27 mouse cellular contexts compared by ENCODE assay signal in the genomic region with DNA sequence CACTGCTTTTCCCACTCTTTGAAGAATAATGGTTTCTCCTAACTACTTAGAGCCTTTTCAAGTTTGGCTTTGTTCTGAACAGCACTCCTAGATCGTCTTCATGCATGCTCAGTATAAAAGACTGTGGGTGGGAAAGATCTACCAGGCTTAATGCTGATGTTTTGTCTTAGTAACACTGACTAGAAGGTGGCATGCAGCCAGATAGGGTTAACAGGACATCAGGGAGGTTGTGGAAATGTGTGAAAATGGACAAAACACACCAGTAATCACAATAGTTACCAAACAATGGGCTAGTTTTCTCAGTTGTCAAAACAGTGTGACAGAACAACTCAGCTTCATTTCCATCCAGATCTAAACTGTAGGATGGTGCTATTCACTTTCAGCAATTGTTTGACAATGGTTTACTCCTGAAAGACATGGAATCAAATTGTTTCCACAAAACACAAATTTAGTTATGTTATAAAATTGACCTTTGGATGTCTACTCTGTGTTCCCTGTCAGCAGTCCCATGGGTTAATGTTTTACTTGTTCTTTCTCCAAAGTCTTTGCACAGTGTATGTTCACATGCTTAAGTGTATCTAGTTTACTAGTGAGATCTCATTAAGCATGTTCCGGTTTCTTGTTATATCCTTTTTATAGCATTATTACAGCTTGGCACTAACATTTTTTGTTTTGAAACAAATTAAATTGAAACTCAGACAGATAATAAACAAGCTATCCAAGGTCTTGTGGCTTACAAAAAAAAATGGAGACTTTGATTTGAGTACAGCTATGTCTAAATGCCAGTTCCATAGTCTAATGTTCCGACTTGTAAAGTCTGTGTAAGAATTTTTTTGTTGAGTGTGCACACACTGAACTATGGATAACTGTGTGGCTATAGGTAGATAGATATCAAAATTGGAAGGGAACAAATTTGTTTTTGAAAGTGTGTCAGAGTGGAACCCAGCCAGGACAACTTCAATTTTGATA.
A peak's percentile ranks its signal among the peaks of the same experiment; 100 is the strongest.
DNase-seq lines count a peak whose midpoint lies in the region; ATAC-seq and TF ChIP-seq lines count a peak whose summit lies in the region.
"Had no signal": no experiment of that assay in that cellular context is flagged by ENCODE, and none has a peak within 500 bp of the region (broad histone marks: within the 10 kb centered on the region; RNA-seq: fewer than 3 reads in every experiment).

No protein-coding gene starts in this region.

- TF ChIP-seq POLR2A in kidney, adult 2 months (IDR thresholded peaks at IDR 0.05; ENCODE audit: low read depth, low read length) = no peak
- no peak for TF ChIP-seq POLR2A in spleen, adult 2 months (IDR thresholded peaks at IDR 0.05; ENCODE audit: low read depth, low read length)
- TF ChIP-seq POLR2A in small intestine, adult 2 months (IDR thresholded peaks at IDR 0.05; ENCODE audit: low read depth, low read length) = no peak

- no peak overlapping the region for H3K4me2 ChIP-seq in kidney, embryonic 16.5 days (replicated peaks; ENCODE audit: low read depth, low read length)
- H3K4me2 ChIP-seq: embryonic facial prominence, embryonic 12.5 days; forebrain, embryonic 15.5 days; heart, embryonic 12.5 days; hindbrain, embryonic 13.5 days; limb, embryonic 12.5 days; lung, embryonic 15.5 days; neural tube, embryonic 12.5 days had no signal

- no peaks in the 10 kb centered on the region; the same call in 1 of the 2 replicates for H3K36me3 ChIP-seq in kidney, adult 2 months (ENCODE audit: control insufficient read depth, insufficient read depth, low read length)
- no peaks in the 10 kb centered on the region; the same call in 1 of the 2 replicates for H3K36me3 ChIP-seq in kidney, embryonic 16.5 days (ENCODE audit: insufficient read depth, low read length)
- no peaks in the 10 kb centered on the region for H3K36me3 ChIP-seq in spleen, adult 2 months (ENCODE audit: control insufficient read depth, insufficient read depth, low read length)
- no peaks in the 10 kb centered on the region for H3K36me3 ChIP-seq in small intestine, adult 2 months (ENCODE audit: control insufficient read depth, insufficient read depth, low read length)
- H3K36me3 ChIP-seq: embryonic facial prominence, embryonic 12.5 days; forebrain, embryonic 15.5 days; G1E; heart, embryonic 12.5 days; hindbrain, embryonic 13.5 days; limb, embryonic 12.5 days; lung, embryonic 15.5 days; midbrain, embryonic 10.5 days; neural tube, embryonic 12.5 days had no signal

- 40% methylated on average over 3 of the region's 3 CpGs for WGBS in kidney, adult 2 months
- WGBS in kidney, embryonic 16.5 days = 72% methylated on average over 3 of the region's 3 CpGs
- WGBS in spleen, adult 2 months = 84% methylated on average over 3 of the region's 3 CpGs
- 33% methylated on average over 3 of the region's 3 CpGs for WGBS in small intestine, adult 2 months

- peak overlapping the region; percentile 91 for H3K27ac ChIP-seq in kidney, adult 2 months (ENCODE audit: insufficient read depth, low read depth, low read length)
- H3K27ac ChIP-seq in kidney, embryonic 16.5 days (ENCODE audit: low read length) = no peak overlapping the region
- H3K27ac ChIP-seq in spleen, adult 2 months (ENCODE audit: insufficient read depth, low read length) = peak overlapping the region; percentile 14; the same call in 1 of the 2 replicates
- peak overlapping the region; percentile 9; the same call in 1 of the 2 replicates for H3K27ac ChIP-seq in small intestine, adult 2 months (ENCODE audit: insufficient read depth, low read depth, low read length)
- H3K27ac ChIP-seq: embryonic facial prominence, embryonic 12.5 days; forebrain, embryonic 15.5 days; heart, adult 2 months; hindbrain, embryonic 13.5 days; limb, embryonic 12.5 days; liver, embryonic 14.5 days; lung, embryonic 15.5 days; midbrain, embryonic 10.5 days; neural tube, embryonic 12.5 days had no signal

- peaks cover 8% of the 10 kb centered on the region for H3K4me1 ChIP-seq in kidney, adult 2 months (ENCODE audit: control insufficient read depth, insufficient read depth, low read length)
- peaks cover 5% of the 10 kb centered on the region; the same call in 1 of the 2 replicates for H3K4me1 ChIP-seq in kidney, embryonic 16.5 days (ENCODE audit: insufficient read depth, low read length)
- peaks cover 36% of the 10 kb centered on the region for H3K4me1 ChIP-seq in spleen, adult 2 months (ENCODE audit: control insufficient read depth, insufficient read depth, insufficient read length)
- H3K4me1 ChIP-seq in small intestine, adult 2 months (ENCODE audit: control insufficient read depth, insufficient read depth, insufficient read length, low read length) = peaks cover 14% of the 10 kb centered on the region; the same call in 1 of the 2 replicates

- H3K9ac ChIP-seq in kidney, embryonic 16.5 days (replicated peaks; ENCODE audit: low read length) = no peak overlapping the region
- H3K9ac ChIP-seq: embryonic facial prominence, embryonic 12.5 days; forebrain, embryonic 15.5 days; heart, embryonic 12.5 days; hindbrain, embryonic 13.5 days; limb, embryonic 12.5 days; liver, embryonic 14.5 days; lung, embryonic 15.5 days; neural tube, embryonic 12.5 days had no signal

- H3K9me3 ChIP-seq in kidney, embryonic 16.5 days (ENCODE audit: low read length) = no peaks in the 10 kb centered on the region
- H3K9me3 ChIP-seq: embryonic facial prominence, embryonic 12.5 days; forebrain, embryonic 15.5 days; heart, embryonic 12.5 days; hindbrain, embryonic 13.5 days; limb, embryonic 12.5 days; lung, embryonic 15.5 days; midbrain, embryonic 10.5 days; neural tube, embryonic 12.5 days had no signal

- no peak for ATAC-seq in kidney, embryonic 16.5 days (ENCODE audit: low FRiP score, low TSS enrichment)
- ATAC-seq: forebrain, embryonic 15.5 days had no signal

- H3K4me3 ChIP-seq in kidney, adult 2 months (ENCODE audit: insufficient read depth, low read depth, low read length) = no peak overlapping the region
- no peak overlapping the region for H3K4me3 ChIP-seq in kidney, embryonic 16.5 days (ENCODE audit: low read length)
- H3K4me3 ChIP-seq in spleen, adult 2 months (ENCODE audit: extremely low read depth, insufficient read depth, insufficient read length) = no peak overlapping the region
- no peak overlapping the region for H3K4me3 ChIP-seq in small intestine, adult 2 months (ENCODE audit: low read depth, low read length)
- H3K4me3 ChIP-seq: embryonic facial prominence, embryonic 12.5 days; forebrain, embryonic 15.5 days; heart, adult 2 months; heart, embryonic 12.5 days; hindbrain, embryonic 13.5 days; limb, embryonic 12.5 days; lung, embryonic 15.5 days; midbrain, embryonic 10.5 days; myocyte; neural tube, embryonic 12.5 days had no signal

- peak; percentile 84 for DNase-seq in kidney, adult 2 months
- DNase-seq in kidney, postnatal 14 days = peak; percentile 52
- DNase-seq in kidney, adult 18-20 months = no peak
- no peak for DNase-seq in spleen, adult 2 months (ENCODE audit: low read depth in 1 of 2, low spot score in 2 of 2)
- no peak for DNase-seq in spleen, adult 12 weeks (ENCODE audit: low spot score)
- no peak for DNase-seq in adrenal gland, postnatal 10 days
- DNase-seq: adrenal gland, postnatal 25 days; cerebellum, adult 11-12 months; cerebellum, adult 9-11 months; embryo, embryonic 11 days; heart, adult 2 months; heart, postnatal 4 days; layer of hippocampus, adult 9-11 months; thymus, postnatal 14 days had no signal

- H3K27me3 ChIP-seq in kidney, adult 2 months (replicated peaks; ENCODE audit: control insufficient read depth, insufficient read depth, low read length) = no peaks in the 10 kb centered on the region
- no peaks in the 10 kb centered on the region for H3K27me3 ChIP-seq in kidney, embryonic 16.5 days (ENCODE audit: insufficient read depth, low read length)
- H3K27me3 ChIP-seq in spleen, adult 2 months (ENCODE audit: control insufficient read depth, insufficient read depth, low read length) = no peaks in the 10 kb centered on the region
- no peaks in the 10 kb centered on the region for H3K27me3 ChIP-seq in small intestine, adult 2 months (ENCODE audit: control insufficient read depth, insufficient read depth, low read length)
- H3K27me3 ChIP-seq: embryonic facial prominence, embryonic 12.5 days; forebrain, embryonic 15.5 days; heart, embryonic 12.5 days; hindbrain, embryonic 13.5 days; limb, embryonic 12.5 days; lung, embryonic 15.5 days; neural tube, embryonic 12.5 days had no signal

- TF ChIP-seq CTCF in kidney, adult 2 months (conservative IDR thresholded peaks at IDR 0.05; ENCODE audit: insufficient read depth, insufficient read length, low read depth, low read length) = no peak
- TF ChIP-seq CTCF in spleen, adult 2 months (IDR thresholded peaks at IDR 0.05; ENCODE audit: extremely low read depth, insufficient read depth, insufficient read length, insufficient replicate concordance) = no peak
- no peak for TF ChIP-seq CTCF in small intestine, adult 2 months (IDR thresholded peaks at IDR 0.05; ENCODE audit: extremely low read depth, insufficient read length, insufficient replicate concordance, low read depth, low read length)

Comparison
In these comparisons a context has a peak if more than half of its experiments do, and no peak if none do; other contexts are left out.
1. DNase-seq: peak in kidney, adult 2 months (single experiment) and kidney, postnatal 14 days (single experiment); none in kidney, adult 18-20 months (single experiment), spleen, adult 2 months (0 of 2), spleen, adult 12 weeks (single experiment) and adrenal gland, postnatal 10 days (single experiment).